Mouse (Mus musculus) urinary bladder, postnatal 25 days (tissue): ENCODE results near the gene Asphd1.
"Not testable (repeated sequence)": the region's sequence is repeated elsewhere in the genome, so short reads cannot be mapped to it uniquely, and the experiment has no call there.

Source experiments
- DNase-seq: peaks from one replicate; pipeline ENCODE4 v3.0.0; 2022; ENCODE audit warnings: low spot score

Gene Asphd1

DNA sequence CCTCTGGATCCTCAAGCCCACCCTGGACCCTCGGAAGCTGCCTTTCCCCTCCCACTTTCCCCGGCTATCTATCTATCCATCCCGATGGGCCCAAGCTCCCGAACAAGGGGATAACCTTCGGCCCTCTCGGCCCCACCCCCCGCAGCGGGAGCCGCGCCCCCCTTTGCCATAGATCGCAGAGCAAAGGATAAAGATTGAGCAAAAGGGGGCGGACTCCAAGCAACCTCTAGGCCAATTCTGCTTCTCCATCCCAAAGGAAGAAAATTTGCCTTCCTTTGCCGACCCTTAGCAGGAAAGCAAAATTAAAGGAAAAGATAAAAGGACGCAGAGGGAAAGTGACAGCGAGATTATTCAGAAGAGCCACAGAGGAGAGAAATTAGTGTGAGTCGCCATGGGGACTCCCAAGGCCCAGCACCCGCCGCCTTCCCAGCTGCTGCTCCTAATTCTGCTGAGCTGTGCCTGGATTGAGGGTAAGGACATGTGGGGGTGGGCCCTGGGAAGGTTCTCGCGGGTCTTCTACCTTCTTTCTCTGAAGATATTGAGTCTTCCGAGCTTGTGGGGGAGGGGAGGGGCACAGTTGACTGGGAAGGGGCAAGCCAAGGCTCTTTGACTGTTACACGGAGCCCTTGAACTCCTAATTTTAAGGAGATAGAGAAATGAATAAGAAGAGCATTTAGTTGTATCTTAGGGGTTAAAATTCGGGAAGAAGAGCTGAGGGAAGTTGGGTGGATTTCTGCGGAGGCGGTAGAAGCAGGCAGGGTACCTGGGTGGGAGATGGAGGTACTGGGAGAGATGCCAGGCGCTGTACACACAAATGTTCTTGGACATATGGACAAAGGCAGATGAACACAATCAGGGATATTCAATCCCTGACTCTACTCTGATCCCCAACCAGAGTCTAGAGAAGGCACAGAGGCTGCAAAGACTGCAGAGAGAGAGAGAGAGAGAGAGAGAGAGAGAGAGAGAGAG, 1.5 kb upstream of the Asphd1 start:
- no peak for DNase-seq

DNA sequence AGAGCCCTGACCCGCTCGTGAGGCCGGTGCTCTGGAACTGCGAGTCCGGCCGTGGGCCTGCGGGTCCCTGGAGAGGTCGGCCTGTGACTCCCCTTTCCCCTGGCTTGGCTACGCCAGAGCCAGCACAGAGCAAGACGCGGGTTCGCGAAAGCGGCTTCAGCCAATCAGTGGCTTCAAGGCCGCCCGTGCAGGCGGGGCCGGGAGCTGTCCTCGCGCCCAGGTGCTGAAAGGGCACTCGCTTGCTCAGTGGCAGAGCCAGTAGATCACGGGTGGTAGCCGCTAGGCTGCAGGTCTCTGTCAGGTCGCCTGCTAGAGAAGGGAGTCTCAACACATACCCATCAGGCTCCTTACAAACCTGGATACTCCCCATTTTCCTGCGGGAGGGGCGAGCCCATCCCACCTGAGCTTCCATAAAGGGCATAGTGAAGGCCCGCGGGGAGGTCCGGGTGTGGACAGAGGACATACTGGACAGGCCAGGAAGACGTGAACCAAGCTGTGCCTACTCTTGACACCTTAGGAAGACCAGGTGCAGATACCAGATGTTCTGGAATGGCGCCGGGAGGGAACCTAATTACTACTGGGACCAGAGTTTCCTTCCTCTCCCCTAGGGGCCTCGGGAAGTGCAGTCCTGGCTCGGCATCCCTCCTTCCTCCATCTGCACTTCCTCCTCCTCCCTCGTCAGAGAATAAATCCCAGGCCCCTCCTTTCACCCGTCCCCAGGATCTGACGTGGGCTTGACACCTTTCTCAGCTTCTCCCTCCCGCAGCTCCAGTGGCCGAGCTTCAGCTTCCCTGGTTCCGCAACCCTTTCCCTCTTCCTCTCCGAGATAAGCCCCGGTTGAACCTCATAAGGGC, 638 bp upstream of the Asphd1 start, which contains the start of gene Sez6l2:
Gene Sez6l2, plus strand, starts transcription at position 771 of the 854 bp plus-strand sequence.
- peak; percentile 91 for DNase-seq

DNA sequence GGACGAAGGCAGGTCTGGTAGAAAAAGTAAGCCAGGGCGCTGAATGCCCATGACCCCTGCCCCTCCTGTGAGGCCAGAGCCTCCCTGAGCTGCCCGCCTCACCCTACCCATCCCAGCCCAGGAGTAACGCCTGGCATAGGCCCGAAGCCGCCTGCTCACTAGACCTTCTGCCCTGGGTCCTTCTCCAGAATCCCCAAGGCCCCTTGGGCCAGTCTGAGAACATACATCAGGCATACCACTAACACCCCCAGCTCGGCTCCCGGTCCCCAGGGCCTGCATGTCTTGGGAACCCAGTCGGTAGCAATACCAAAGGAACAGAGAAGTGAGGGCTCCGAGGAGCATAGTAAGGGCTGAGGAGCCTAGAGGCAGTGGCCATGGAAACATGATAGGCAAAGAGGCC, 756 bp downstream of the Asphd1 start:
- DNase-seq, result no peak

DNA sequence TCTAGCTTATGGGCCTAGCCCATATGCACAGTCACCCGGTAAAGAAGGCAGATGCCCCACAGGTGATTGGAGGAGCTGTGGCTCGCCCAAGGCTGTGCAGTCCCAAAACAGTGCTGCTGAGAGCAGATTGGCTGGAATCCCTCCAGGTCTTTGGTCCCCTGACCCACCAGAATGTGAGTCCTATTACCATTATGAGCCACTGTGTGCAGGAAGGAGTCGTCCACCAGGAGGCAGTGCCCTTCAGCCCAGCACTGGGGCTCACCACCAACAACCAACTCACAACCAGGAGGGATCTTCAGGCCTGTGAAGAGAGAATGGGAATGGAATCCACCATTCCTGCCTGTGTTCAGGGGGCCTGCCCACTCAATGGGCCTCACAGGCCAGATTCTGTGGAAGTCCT, 2.9 kb downstream of the Asphd1 start:
- DNase-seq, result no peak

DNA sequence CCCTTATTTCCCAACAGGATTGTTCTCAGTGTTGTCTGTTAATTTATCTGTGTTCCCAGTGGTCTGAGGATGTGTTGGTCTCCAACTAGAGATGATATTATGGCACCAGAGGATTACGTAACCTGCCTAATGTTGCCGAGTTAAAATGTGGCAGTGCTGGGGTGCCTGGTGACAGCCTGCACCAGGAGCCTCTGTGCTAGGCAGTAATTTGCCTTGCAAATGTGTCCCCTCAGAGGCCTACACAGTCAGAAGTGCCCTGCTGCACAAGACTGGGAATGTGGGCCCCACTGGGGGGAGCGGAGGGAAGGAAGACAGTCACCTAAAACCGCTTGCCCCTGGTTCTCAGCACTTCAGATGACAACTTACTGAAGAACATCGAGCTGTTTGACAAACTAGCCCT, 7.6 kb downstream of the Asphd1 start:
- no peak for DNase-seq

DNA sequence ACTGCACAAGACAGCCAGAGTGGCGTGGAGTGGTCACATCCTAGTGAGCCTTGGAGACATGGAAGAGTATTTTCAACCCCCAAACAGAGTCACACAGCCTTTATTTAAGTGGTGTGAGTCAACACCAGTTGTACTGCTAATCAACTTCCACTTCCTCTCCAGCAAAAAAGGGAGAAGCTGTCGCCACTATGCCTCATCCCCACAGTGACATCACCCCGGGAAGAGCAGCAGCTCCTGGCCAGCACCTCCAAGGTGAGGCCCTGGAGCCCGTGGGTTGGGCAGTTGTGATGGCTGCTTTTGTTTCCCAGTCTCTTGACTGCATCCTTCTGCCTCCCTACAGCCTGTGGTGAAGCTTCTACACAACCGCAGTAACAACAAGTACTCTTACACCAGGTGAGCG, 8.2 kb downstream of the Asphd1 start:
- no peak for DNase-seq

DNA sequence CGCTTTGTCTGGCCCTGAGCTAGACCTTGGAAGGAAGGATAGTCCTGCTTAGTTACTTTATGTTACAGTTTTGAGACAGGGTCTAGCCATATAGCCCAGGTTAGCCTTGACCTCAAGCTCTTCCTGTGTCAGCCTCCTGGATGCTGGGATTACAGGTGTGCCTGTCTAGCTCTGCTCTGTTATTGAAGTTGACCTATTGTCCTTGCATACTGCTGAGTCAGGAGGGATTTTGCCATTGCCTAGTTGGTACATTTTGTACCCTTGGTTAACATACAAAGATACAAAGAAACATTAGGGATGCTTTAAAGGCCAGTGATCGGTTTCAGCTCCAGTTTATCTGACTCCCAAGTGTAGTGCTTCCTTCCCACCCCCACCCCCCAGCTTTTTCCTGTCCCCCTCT, 16.7 kb downstream of the Asphd1 start:
- no peak for DNase-seq

DNA sequence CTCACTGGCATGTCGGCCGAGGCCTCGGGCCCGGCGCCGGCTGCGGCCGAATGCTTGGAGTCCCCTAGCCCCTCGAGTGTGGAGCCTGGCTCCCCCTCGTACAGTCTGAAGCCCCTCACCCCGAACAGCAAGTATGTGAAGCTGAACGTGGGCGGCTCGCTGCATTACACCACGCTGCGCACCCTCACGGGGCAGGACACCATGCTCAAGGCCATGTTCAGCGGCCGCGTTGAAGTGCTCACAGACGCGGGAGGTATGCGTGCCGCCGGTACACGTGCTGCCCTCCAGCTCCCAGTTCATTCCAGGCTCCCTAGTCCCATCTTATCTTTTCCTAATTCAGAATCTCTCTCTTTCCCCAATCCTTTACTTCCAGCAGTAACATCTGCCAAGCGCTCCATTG, 20.3 kb downstream of the Asphd1 start:
- no peak for DNase-seq

DNA sequence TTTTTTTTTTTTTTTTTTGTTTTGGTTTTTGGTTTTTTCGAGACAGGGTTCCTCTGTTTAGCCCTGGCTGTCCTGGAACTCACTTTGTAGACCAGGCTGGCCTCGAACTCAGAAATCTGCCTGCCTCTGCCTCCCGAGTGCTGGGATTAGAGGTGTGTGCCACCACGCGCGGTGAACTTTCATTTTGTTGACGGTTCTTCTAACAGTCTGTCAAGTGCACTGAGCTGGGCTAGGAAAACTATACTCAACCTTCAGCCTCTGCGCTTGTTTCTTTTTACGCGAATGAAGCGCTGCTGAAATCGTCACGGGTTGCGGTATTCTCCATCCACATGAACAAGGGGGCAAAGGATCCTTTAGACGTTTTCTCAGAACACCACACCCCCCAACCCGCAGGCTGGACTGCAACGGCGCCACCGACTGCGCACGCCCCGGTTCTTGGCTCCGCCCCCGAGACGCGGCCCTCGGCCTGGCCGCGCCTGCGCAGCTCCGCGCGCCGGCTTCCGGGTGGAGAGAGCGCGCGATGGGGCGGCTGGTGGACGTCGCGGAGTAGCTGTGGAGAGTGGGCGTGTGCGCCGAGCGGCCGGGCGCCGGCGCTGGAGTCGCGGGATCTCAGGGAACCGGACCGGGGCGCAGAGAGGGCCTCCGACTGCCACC, 20.9 kb downstream of the Asphd1 start, which contains the start of gene Kctd13:
Gene Kctd13, plus strand, starts transcription at position 496 of the 654 bp plus-strand sequence.
- DNase-seq, result peak; percentile 95

DNA sequence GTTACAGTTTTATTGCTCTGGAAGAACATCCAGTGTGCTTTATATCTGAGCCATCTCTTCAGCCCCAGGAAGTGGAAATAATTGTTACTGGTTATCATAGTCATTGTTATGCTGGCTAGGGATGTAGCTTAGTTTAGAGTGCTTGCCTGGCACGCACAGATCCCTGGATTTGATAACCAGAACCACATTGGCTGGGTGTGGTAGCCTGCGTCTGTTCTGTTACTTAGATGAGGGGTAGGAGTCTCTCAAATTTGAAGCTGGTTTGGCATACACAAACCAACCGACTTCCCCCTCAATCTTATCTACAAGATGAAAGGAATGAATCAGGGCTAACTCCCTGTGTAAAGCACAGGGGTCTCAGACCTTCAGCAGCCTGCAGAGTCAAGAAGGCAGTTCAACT, 23.1 kb downstream of the Asphd1 start:
- DNase-seq, result no peak

DNA sequence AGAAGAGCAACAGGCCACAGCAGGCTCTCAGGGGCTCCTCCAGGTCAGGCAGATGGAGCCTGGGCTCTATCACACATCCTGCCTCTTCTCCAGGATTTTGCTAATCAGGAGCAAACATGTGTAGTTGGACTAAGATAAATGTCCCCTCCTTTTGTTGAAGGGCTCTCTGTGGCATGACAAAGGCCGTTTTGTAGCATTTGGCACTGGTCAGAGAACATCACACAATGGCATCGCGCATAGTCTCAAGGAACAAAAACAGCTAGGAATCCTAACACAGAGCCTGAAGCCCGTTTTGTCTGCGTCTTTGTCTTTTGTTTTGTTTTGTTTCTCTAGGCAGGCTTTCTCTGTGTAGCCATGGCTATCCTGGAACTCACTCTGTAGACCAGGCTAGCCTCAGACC, 25.4 kb downstream of the Asphd1 start:
- DNase-seq, result no peak

DNA sequence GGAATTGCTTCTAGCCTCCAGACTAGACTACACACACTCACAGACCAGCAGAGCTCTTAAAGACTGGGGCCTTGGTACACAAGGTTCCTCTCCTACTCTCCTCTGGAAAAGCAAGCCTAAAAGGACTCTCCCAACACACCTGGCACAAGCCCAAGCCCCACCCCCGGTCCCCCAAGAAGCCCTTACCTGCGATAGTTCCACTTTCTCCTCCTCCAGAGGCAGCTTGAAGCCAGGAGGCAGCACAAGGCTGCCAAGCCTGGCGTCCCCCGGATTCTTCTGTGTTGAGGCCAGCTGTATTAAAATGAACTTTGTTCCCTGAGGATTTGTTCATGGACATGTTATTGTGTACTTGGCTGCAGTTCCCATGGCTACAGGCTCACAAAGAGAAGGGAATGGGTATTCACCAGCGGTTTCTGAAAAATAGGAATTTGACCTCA, 26.7 kb downstream of the Asphd1 start, which contains the start of gene Tmem219:
Gene Tmem219, minus strand, starts transcription at position 294 of the 437 bp plus-strand sequence.
- peak; percentile 19 for DNase-seq

DNA sequence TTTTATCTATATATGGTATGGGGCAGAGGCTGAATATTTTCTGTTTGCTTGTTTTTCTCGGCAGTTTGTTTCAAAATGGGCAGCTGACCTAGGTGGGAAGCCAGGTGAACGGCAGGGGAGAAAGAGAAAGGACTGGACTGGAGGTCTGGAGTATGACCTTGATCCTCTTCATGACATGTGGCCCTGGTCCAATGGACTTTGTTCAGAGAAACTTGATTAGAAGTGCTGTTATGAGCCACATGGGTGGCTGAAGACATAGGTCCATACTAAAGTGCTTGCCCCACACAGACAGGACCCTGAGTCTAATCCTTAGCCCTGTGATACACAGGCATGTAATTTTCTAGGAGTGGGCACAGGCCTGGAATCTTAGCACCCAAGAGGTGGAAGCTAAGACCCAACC, 27.8 kb downstream of the Asphd1 start:
- no peak for DNase-seq

DNA sequence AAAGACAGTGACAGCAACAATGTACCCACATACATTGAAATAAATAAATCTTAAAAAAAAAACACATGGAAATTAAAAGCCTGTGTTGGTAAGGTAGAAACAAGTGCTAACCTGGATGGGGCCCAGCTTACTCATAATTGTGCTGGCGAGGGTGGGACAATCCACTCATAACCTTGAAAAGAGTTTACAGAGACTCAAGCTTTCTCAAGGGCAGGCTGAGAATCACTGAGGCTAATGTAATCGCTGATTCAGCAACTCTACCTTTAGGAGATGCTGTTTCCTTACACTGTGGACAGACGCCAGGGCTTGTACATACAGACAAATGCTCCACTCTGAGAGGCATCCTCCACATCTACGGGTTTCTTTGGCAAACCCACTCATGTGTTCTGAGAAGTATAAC, 29.4 kb downstream of the Asphd1 start:
- no peak for DNase-seq

DNA sequence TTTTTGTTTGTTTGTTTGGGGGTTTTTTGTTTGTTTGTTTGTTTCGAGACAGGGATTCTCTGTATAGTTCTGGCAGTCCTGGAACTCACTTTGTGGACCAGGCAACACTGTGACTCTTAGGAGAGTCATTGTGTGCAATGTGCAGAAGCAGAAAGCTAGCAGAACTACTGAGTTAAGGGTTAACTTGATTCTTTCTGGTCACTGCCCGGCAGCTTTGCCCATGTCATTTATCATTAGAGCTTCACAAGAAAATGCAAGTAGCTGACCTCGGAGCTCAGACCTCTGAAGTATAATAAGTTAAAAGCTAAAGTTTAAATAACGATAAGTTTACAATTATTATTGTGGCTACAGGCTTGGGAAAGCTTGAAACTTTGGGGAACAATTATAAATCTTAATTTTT, 31.0 kb downstream of the Asphd1 start:
- not testable (repeated sequence) for DNase-seq

DNA sequence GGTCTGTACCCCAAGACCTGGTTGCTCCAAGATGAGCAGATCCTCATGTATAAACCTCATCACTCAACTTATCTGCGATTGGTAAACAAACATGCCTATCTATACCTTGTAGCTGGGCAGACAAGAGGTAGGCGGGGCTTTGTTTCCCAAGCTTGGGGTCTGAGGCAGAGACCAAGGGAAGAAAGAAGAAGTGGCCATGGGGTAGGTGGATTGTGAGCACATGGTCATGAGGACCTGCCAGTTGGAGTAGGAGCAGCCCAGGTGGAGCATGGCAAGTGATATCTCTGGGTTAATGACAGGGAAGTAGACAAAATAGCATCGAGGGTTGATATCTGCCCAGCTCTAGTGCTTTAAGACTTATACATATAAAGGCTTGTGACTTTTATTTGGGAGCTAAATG, 34.5 kb downstream of the Asphd1 start:
- DNase-seq, result no peak

DNA sequence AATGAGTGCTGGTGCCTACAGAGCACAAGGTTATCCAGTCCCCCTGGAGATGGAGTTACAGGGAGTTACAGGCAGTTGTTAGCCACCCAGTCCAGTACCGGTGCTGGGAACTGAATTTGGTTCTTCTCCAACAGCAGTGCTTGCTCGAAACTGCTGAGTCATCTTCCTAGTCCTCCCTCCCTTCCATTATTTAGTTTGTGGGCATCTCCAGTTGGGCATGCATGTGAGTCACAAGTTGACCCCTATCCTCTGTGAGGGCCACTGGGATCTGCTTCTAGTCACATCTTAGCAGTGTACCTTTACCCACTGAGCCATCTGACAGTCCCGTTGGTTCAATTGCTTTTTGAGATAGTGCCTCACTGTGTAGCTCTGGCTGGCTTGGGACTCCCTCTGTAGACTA, 43.8 kb downstream of the Asphd1 start:
- no peak for DNase-seq

DNA sequence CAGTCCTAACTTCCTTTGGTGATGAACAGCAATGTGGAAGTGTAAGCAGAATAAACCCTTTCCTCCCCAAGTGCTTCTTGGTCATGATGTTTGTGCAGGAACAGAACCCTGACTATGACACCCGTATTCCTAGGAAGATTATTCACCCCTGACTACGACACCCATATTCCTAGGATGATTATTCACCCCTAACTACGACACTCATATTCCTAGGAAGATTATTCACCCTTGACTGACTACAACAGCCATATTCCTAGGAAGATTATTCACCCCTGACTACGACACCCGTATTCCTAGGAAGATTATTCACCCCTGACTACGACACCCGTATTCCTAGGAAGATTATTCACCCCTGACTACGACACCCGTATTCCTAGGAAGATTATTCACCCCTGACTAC, 49.6 kb downstream of the Asphd1 start:
- DNase-seq, result not testable (repeated sequence)

DNA sequence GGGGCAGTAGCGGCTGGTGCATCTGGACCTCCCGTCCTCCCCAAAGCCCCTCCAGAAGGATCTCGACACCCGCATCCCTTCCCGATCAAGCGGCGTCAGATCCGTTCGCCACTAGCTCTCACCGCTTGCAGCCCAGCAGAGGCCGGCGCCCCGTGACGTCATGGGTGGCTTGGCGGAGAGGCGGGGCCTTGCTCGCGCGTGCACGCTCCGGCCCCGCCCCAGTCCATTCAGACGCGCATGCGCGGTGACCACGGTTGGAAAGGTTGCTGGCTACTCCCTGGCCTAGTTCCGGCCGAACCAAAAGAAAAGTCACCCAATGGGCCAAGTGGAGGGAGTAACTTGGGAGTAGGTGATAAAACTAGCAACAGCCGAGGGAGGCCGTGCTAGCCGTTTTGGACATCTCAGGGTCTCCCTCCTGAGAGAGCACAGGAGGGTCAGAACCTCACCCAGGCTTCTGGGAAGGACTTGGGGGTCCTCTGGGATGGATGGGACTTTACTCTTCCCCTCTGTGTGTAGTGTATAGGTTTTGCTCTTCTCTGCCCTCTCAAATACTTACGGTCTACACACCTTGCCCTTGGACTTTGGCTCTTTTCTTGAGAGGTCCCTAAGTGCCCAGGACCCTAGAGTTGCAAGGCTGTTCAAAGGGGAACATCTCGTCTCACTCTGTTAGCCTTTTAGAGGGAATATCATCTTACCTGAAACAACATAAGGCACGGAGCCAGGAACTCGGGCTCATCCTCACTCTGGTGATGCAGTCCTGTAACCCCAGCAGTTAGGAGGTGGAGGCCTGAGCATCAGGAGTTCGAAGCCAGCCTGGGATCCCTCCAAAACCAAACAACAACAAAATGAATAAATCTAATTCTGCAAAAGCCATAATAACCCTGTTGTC, 51.0 kb downstream of the Asphd1 start:
- peak; percentile 99 for DNase-seq

DNA sequence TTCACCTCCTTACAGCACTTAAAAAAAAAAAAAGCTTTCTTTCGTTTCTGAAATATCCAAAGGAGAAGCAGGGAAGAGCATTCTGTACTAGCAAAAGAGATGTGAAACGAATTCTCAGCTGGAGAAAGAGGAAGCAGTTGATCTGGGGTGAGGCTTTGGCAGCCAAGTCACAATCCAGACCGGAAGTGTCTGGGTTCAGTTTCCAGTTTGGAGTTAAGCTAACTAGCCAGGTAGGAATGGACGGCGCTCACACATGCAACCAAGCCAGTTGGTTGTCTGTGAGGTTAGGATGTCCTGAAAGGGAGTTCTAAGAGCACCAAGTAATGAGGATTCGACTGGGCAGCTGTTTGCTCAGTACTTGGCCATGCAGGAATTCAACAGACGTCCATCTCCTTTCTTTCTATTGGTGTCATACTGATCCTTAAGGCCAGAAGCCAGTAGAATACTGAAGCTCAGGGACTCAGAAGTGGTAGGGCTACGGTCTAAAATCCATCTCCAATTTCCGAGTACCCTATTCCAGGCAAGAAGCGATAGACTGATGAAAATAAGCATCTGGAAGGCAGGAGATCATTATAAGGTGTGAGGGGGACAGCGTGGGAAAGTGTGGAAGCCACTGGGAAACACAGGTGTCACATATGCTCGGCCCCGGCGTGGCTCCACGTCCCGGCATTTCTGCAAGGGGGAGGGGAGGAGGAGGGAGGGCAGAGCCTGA, 51.8 kb downstream of the Asphd1 start:
- DNase-seq, result no peak
